Mouse (Mus musculus): Measurements from ENCODE around the gene Kcng3. TPM values are rescaled to one million over a fixed set of nuclear protein-coding genes. Genes with fewer than 3 reads are reported as not detected.
A peak's percentile ranks its signal among the peaks of the same experiment; 100 is the strongest.

Kcng3 gene
- polyA plus RNA-seq (2016; fragmentation: Nextera tagmentation; extraction: Ambion mirVana) = not detected in 2 replicates

DNA sequence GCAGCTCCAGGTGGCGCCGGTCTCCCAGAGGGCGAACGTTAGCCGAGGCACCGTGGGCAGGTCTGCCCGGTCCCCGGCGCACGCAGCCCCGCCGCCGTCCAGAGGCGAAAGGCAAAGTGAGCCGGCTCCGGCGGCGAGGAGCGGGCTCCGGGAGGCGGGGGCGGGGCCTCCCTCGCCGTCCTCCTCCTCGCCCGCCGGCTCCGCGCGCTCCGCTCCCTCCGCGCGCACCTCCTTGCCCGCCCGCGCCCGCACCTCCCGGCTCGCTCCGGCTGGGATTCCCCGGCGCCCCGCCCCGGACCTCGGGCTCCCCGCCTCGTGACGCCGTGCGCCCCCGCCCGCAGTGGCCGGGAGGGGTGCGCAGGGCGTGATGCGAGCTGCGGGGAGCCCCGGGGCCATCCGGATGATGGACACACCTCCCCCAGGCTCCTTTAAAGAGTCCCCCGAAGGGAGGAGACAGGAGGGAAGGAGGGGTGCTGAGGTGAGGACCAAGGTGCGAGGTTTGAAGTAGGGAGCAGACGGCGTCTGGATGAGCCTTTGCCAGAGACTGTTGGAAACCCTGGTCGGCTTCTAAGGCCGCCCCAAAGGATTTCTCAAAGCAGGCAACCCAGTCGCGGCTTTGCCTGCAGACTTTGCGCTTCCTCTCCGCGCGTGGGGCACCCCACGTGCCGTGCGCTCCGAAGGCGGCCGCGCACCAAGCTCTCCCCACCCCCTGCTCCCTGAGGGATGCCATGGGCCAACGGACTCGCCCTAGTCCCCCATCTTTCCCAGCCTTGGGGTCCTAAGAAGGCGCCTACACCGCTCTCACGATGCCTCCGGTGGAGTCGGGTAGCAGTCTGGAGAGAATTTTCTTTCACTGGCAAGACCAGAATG is at the start of gene Kcng3:
TSS of gene Kcng3 (minus strand) at position 113 of the 870 bp plus-strand sequence.
- H3K4me3 ChIP-seq = peak within 1 kb of the TSS; percentile 65
- H3K9me3 ChIP-seq (replicated peaks) = no peaks in the 10 kb centered on the region
- under 1% methylated on average over 86 of the region's 86 CpGs for WGBS
- H3K4me1 ChIP-seq = peaks cover 28% of the 10 kb centered on the region
- H3K27ac ChIP-seq (replicated peaks) = peak within 1 kb of the TSS; percentile 7; the same call in 1 of the 2 replicates
- peak; percentile 56 for DNase-seq (ENCODE audit: low spot score)
- peaks cover 94% of the 10 kb centered on the region for H3K27me3 ChIP-seq (ENCODE audit: low read depth, poor library complexity, severe bottlenecking)
- no peaks in the 10 kb centered on the region for H3K36me3 ChIP-seq

DNA sequence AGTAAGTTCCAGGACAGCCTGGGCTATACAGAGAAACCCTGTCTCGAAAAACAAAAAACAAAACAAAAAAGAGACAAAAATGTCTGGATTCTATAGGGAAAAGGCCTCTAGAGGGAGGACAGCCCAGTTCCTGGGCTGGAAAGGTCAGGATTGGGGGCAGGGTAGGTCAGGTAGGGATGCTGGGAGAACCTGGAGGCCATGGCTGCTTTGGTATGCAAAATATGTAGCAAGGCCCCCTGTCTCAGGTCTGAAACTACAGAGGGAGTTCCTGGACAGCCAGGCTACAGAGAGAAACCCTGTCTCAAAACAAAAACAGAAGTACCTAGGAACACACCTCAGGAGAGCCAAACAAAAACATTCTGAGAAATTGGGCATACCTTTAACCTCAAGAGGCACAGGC is 45.7 kb upstream of the Kcng3 start:
- no peak for DNase-seq (ENCODE audit: low spot score)
- WGBS = 77% methylated on average over 1 of the region's 1 CpGs
- no peak overlapping the region for H3K27ac ChIP-seq (replicated peaks)
- H3K27me3 ChIP-seq (ENCODE audit: low read depth, poor library complexity, severe bottlenecking) = no peaks in the 10 kb centered on the region
- no peak overlapping the region for H3K4me3 ChIP-seq
- no peaks in the 10 kb centered on the region for H3K36me3 ChIP-seq
- H3K4me1 ChIP-seq = no peaks in the 10 kb centered on the region
- H3K9me3 ChIP-seq (replicated peaks) = no peaks in the 10 kb centered on the region

DNA sequence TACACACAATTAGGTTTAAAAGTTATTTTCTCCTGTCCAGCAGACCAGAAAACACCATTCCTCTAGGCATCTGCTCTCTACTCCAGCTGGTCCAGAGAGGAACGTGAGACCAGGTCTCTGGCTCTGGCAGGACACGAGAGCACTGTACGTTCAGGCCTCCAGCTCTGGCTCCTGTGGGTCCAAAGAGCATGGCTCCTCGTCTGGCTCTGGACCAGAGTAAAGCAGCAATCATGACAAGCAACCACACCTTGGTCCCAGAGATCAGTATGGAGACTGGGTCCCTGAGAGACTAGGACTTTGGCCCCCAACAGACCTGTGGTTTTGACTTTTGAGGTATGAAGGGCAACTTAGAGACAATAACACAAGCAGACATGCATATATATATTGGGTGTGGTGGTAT is 41.0 kb upstream of the Kcng3 start:
- H3K4me3 ChIP-seq = no peak overlapping the region
- no peak for DNase-seq (ENCODE audit: low spot score)
- 87% methylated on average over 4 of the region's 4 CpGs for WGBS
- no peak overlapping the region for H3K27ac ChIP-seq (replicated peaks)
- no peaks in the 10 kb centered on the region for H3K36me3 ChIP-seq
- no peaks in the 10 kb centered on the region for H3K4me1 ChIP-seq
- H3K27me3 ChIP-seq (ENCODE audit: low read depth, poor library complexity, severe bottlenecking) = no peaks in the 10 kb centered on the region
- H3K9me3 ChIP-seq (replicated peaks) = no peaks in the 10 kb centered on the region

DNA sequence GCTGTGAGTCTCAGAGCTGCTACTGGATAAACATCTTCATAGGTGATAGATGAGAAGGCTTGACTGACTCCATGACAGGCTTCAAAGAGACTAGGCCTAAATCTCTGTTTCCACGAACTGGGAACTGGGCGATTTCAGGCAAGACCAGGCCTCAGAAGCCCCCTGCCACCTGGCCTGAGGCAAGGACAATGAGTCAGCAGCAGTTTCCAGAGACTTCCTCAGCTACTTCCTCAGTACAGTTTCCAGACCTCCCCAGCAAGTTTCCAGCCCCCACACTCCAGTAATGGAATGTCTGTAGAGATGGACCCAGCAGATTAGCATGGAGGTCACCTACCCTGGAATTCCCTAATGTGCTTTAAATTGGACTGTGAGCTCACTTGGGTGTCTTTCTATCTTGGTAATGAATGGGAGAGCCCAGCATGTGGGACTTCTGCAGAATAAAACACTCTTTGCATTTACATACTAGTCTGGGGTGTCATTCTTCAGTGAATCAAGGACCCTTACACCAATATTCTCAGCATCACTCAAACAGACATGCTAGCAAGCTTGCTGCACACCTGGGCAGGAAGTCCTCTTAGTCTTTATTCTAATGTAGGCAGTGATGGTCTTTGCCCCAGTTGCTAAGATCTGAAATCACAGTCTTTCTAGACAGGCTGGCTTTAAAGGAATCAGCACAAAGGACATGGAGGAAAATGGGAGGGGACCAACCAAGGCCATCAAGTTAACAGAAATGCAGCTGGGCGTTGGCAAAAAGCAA is 36.4 kb upstream of the Kcng3 start:
- Histone ChIP-seq H3K4me1 (no peaks in the 10 kb centered on the region), H3K27me3 (ENCODE audit: low read depth, poor library complexity, severe bottlenecking) (no peaks in the 10 kb centered on the region), H3K9me3 (replicated peaks) (no peaks in the 10 kb centered on the region), H3K4me3 (no peak overlapping the region), H3K36me3 (no peaks in the 10 kb centered on the region), H3K27ac (replicated peaks) (no peak overlapping the region)
- DNase-seq (ENCODE audit: low spot score) = no peak
- 81% methylated on average over 3 of the region's 3 CpGs for WGBS

DNA sequence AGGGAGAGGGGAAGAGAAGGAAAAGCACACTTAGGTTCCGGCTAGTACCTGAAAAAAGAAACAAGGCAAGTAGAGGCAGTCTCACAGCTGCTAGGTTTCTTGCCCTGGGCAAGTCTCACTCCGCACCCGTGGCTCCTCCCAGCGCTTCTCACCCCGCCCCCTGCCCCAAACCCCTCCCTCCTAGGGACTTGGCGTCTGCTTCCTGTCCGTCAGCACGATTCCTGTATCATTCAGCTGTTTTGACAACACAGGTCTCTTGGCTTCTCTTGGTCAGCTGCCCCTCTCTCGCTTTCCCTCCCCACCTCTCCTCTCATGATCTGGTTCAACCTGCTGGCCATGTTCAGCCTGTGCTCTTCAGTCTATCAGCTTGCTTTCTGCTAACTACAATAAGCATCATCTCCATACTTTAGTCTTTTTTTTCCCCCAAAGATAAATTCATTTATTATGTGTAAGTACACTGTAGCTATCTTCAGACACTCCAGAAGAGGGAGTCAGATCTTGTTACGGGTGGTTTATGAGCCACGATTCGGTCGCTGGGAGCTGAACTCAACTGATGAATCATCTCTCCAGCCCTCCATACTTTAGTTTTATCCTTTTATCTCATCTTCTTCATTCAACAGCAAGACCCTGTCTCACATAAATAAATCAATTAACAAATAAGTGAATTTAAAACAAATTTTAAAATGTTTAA is 35.0 kb upstream of the Kcng3 start:
- H3K27ac ChIP-seq (replicated peaks) = no peak overlapping the region
- no peaks in the 10 kb centered on the region for H3K36me3 ChIP-seq
- H3K27me3 ChIP-seq (ENCODE audit: low read depth, poor library complexity, severe bottlenecking) = no peaks in the 10 kb centered on the region
- DNase-seq (ENCODE audit: low spot score) = no peak
- WGBS = 79% methylated on average over 13 of the region's 13 CpGs
- H3K4me1 ChIP-seq = no peaks in the 10 kb centered on the region
- no peaks in the 10 kb centered on the region for H3K9me3 ChIP-seq (replicated peaks)
- no peak overlapping the region for H3K4me3 ChIP-seq

DNA sequence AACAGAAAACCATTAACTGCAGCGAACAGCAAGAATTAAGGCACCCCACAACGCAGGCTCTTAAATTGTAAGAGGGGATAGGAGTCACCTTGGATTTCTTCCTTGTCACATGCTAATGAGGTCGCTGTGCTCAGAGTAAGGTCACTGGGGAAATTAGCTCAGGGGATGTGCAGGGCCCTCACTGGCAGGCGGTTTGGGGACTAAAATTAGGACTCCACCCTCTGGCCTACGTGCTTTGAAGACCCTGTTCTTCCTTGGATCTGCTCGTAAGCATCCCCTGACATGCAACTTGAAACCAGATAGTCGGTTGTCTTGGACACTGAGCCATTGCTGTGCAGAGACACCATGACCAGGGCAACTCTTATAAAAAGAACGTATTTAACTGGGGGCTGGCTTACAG is 33.1 kb upstream of the Kcng3 start:
- no peak for DNase-seq (ENCODE audit: low spot score)
- 43% methylated on average over 8 of the region's 8 CpGs for WGBS

DNA sequence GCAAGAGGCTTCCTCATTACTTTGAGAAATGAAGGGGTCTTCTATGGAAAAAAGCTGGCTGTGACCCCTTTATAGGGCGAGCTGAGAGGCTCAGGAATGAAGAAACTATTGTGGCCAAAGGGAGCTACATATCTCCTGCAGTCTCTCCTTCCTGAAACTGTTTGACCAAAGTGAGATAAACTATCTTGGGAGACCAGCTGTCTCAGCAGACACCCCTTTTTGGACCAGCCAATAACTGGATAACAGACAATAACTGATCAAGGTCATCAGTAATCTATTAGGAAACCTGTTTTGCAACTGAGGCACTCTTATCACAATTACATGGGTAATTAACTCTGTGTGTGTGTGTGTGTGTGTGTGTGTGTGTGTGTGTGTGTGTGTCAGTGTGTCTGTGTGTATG is 27.2 kb upstream of the Kcng3 start:
- Histone ChIP-seq H3K27me3 (ENCODE audit: low read depth, poor library complexity, severe bottlenecking) (no peaks in the 10 kb centered on the region), H3K36me3 (no peaks in the 10 kb centered on the region), H3K4me1 (no peaks in the 10 kb centered on the region), H3K27ac (replicated peaks) (no peak overlapping the region), H3K4me3 (no peak overlapping the region), H3K9me3 (replicated peaks) (no peaks in the 10 kb centered on the region)
- WGBS = 66% methylated on average over 1 of the region's 1 CpGs
- DNase-seq (ENCODE audit: low spot score) = no peak

More for the DNA sequence above, 33.1 kb upstream of the Kcng3 start:
- Histone ChIP-seq H3K4me3 (no peak overlapping the region), H3K9me3 (replicated peaks) (no peaks in the 10 kb centered on the region), H3K27ac (replicated peaks) (no peak overlapping the region), H3K4me1 (no peaks in the 10 kb centered on the region), H3K36me3 (no peaks in the 10 kb centered on the region), H3K27me3 (ENCODE audit: low read depth, poor library complexity, severe bottlenecking) (no peaks in the 10 kb centered on the region)

DNA sequence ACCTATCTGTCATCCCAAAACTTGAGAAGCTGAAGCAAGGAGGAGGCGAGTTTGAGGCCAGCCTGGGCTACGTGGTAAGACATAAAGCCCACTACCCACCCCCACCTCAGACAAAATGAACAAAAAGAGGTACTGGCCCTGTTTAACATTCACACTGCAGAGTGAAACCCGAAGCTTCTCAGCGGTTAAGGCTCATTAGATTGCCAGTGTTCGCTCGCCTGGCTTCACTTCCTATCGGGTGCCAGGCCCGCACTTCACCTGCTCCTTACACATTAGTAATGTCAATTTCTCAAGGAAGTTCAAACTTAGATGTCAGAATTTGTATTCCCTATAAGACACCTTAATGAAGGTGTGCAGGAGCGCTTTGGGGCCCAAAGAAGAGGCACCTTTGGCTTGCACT is 25.7 kb upstream of the Kcng3 start:
- Histone ChIP-seq H3K27ac (replicated peaks) (no peak overlapping the region), H3K4me3 (no peak overlapping the region), H3K4me1 (no peaks in the 10 kb centered on the region), H3K36me3 (no peaks in the 10 kb centered on the region), H3K9me3 (replicated peaks) (no peaks in the 10 kb centered on the region), H3K27me3 (ENCODE audit: low read depth, poor library complexity, severe bottlenecking) (no peaks in the 10 kb centered on the region)
- no peak for DNase-seq (ENCODE audit: low spot score)
- 81% methylated on average over 9 of the region's 9 CpGs for WGBS

DNA sequence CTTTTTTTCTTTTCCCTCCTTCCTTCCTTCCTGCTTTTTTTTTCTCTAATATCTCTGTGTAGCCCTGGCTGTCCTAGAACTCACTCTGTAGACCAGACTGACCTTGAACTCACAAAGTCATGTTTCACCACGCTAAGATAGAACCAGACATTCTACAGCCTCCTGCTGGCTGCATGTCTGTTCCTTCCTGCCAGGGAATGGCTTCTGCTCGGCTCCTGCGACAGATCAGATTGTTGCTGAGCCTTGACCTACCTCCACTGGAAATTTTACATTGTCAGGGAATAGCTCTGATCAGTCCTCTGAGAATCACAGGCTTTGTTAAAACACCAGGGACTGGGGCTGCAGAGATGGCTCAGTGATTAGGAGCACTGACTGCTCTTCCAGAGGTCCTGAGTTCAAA is 24.0 kb upstream of the Kcng3 start:
- H3K27me3 ChIP-seq (ENCODE audit: low read depth, poor library complexity, severe bottlenecking) = no peaks in the 10 kb centered on the region
- no peak overlapping the region for H3K4me3 ChIP-seq
- no peak for DNase-seq (ENCODE audit: low spot score)
- H3K27ac ChIP-seq (replicated peaks) = no peak overlapping the region
- no peaks in the 10 kb centered on the region for H3K4me1 ChIP-seq
- no peaks in the 10 kb centered on the region for H3K9me3 ChIP-seq (replicated peaks)
- 82% methylated on average over 3 of the region's 3 CpGs for WGBS
- no peaks in the 10 kb centered on the region for H3K36me3 ChIP-seq

DNA sequence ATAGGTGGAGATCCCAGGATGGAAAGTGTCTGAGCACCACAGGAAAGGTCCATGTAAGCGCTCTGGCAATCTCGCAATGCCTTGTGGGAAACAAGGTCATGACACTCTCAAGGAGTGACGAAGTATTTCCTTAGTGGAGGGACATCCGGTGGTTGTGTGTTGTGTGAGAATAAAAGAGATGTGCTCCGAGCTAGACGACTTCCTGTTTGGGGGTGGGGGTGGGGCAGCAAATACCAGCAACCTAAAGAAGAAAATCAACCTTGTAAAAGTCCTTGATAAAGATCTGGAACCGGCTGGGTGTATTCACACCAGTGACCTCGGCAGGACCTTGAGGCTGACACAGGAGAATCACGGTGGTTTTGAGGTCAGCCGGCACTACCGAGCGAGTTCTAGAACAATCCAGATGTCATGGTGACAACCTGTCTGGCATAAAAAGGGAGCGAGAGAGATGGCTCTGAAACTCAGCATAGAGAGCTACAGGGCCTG is 23.0 kb upstream of the Kcng3 start:
- Histone ChIP-seq H3K4me3 (no peak overlapping the region), H3K27ac (replicated peaks) (no peak overlapping the region), H3K9me3 (replicated peaks) (no peaks in the 10 kb centered on the region), H3K36me3 (no peaks in the 10 kb centered on the region), H3K4me1 (no peaks in the 10 kb centered on the region), H3K27me3 (ENCODE audit: low read depth, poor library complexity, severe bottlenecking) (no peaks in the 10 kb centered on the region)
- 84% methylated on average over 13 of the region's 13 CpGs for WGBS
- no peak for DNase-seq (ENCODE audit: low spot score)

DNA sequence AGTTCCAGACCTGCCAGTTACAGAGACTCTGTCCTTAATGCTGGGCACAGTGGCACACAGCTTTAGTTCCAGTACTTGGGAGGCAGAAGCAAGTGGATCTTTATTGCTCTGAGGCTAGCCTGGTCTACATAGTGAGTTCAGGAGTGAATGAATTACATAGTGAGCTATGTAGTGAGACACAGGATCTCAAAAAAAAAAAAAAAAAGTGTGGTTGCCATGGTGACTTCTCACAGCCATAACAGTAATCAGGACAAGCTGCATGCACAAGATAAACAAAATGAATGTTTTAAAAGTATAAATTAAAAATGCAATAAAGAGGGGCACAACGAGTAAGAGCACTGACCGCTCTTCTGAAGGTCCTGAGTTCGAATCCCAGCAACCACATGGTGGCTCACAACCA is 21.9 kb upstream of the Kcng3 start:
- no peaks in the 10 kb centered on the region for H3K4me1 ChIP-seq
- no peaks in the 10 kb centered on the region for H3K27me3 ChIP-seq (ENCODE audit: low read depth, poor library complexity, severe bottlenecking)
- H3K4me3 ChIP-seq = no peak overlapping the region
- no peak for DNase-seq (ENCODE audit: low spot score)
- 89% methylated on average over 3 of the region's 3 CpGs for WGBS
- no peaks in the 10 kb centered on the region for H3K9me3 ChIP-seq (replicated peaks)
- H3K27ac ChIP-seq (replicated peaks) = no peak overlapping the region
- H3K36me3 ChIP-seq = no peaks in the 10 kb centered on the region

DNA sequence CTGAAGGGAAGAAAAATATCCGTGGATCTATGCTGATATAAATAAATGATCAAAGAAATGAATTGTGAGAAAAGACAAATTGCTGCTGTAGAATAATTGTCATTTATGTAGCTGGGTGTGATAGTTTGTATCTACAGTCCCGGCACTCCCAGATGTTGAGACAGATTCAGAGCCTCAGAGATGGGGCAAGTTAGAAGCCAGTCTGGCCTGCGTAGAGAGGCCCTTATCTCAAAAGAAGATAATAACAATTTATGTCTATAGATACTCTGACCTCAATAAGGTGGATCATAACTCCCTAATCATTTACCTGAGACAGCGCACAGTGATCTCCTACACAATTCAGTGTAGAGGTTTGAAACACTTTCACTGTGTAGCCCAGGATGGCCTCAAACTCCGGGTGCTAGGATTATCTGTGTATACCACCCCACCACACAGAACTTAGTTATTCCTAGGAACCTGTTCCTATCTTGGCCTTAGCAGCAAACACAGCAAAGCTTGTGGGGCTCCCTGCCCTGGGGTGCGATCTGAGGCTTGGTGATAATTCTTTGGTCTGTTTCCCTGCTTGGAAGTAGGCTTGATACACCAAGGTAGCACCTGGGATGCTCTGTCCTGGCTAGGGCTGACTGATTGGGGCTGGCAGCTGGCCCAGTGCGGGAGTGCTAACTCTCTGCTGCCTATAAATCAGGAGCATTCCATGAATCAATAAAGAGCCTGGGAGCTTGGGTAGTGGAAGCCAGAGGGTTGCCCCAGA is 19.4 kb upstream of the Kcng3 start:
- Histone ChIP-seq H3K36me3 (no peaks in the 10 kb centered on the region), H3K9me3 (replicated peaks) (no peaks in the 10 kb centered on the region), H3K4me1 (no peaks in the 10 kb centered on the region), H3K27me3 (ENCODE audit: low read depth, poor library complexity, severe bottlenecking) (no peaks in the 10 kb centered on the region), H3K4me3 (no peak overlapping the region), H3K27ac (replicated peaks) (no peak overlapping the region)
- DNase-seq (ENCODE audit: low spot score) = no peak
- 89% methylated on average over 7 of the region's 7 CpGs for WGBS
